Mouse (Mus musculus) heart, embryonic 10.5 days (tissue): ENCODE measurements around the gene Rragc. TPM values are rescaled to one million over a fixed set of nuclear protein-coding genes. Genes with fewer than 3 reads are reported as not detected.
A peak's percentile ranks its signal among the peaks of the same experiment; 100 is the strongest.

Experiments
- DNase-seq: peaks from one replicate; pipeline ENCODE4 v3.0.0-alpha.2; 2017; ENCODE audit warnings: low spot score
- H3K27ac ChIP-seq: fragments of 300-500 bp; sonication (generic); 2 replicates; pipeline ENCODE4 v1.5.1; 2016; ENCODE audit warnings: mild to moderate bottlenecking
- H3K27me3 ChIP-seq: fragments of 300-500 bp; sonication (generic); 2 replicates; pipeline ENCODE4 v1.6.1; 2016; ENCODE audit warnings: mild to moderate bottlenecking; ENCODE audit not compliant: poor library complexity, insufficient read depth, severe bottlenecking
- H3K36me3 ChIP-seq: fragments of 300-500 bp; sonication (generic); 2 replicates; pipeline ENCODE4 v1.6.1; 2016; ENCODE audit warnings: mild to moderate bottlenecking, moderate library complexity
- H3K4me1 ChIP-seq: fragments of 300-500 bp; sonication (generic); 2 replicates; pipeline ENCODE4 v1.6.1; 2016; ENCODE audit warnings: mild to moderate bottlenecking
- H3K4me3 ChIP-seq: fragments of 300-500 bp; sonication (generic); 2 replicates; pipeline ENCODE4 v1.5.1; 2016; ENCODE audit warnings: mild to moderate bottlenecking, moderate library complexity
- H3K9me3 ChIP-seq: fragments of 300-500 bp; sonication (generic); 2 replicates; pipeline ENCODE4 v1.6.1; 2016; ENCODE audit warnings: mild to moderate bottlenecking, moderate library complexity
- WGBS: fragments of 180-500 bp; shearing (Covaris S2); methylation state at CpG from one replicate; pipeline ENCODE4 v1.1.7; 2016; 5-methylcytosine and 5-hydroxymethylcytosine counted together
- polyA plus RNA-seq: library from polyadenylated mRNA; unstranded; fragments of >200 nt; fragmentation: Nextera tagmentation; extraction: Ambion mirVana; gene quantifications from 2 replicates; pipeline ENCODE4 v1.2.1, GENCODE M21; 2016

Gene Rragc
- 37.6 and 40.9 TPM in 2 replicates for polyA plus RNA-seq

- WGBS, result under 1% methylated on average over 49 of the region's 49 CpGs
- peak within 1 kb of the TSS; percentile 98 for H3K4me3 ChIP-seq
- H3K9me3 ChIP-seq, result no peaks in the 10 kb centered on the region
- H3K27ac ChIP-seq, result peak within 1 kb of the TSS; percentile 95
- peak; percentile 100 for DNase-seq
- H3K36me3 ChIP-seq, result peaks cover 38% of the 10 kb centered on the region
- H3K27me3 ChIP-seq, result no peaks in the 10 kb centered on the region
- H3K4me1 ChIP-seq, result peaks cover 24% of the 10 kb centered on the region
Observed at GRCm38 (mm10) chr4:123916748-123917547, at the start of gene Rragc. TSS of gene Rragc (plus strand) at chr4:123917446.

GRCm38 (mm10) chr4:123893726-123894125 lies 23.5 kb upstream of the Rragc start:
- no peak overlapping the region for H3K4me3 ChIP-seq
- H3K9me3 ChIP-seq, result no peaks in the 10 kb centered on the region
- H3K4me1 ChIP-seq, result no peaks in the 10 kb centered on the region
- no peaks in the 10 kb centered on the region; the same call in 1 of the 2 replicates for H3K27me3 ChIP-seq
- 81% methylated on average over 5 of the region's 5 CpGs for WGBS
- H3K27ac ChIP-seq, result no peak overlapping the region
- no peaks in the 10 kb centered on the region for H3K36me3 ChIP-seq
- no peak for DNase-seq

GRCm38 (mm10) chr4:123894295-123894694 lies 23.0 kb upstream of the Rragc start:
- DNase-seq, result no peak
- Histone ChIP-seq H3K9me3 (no peaks in the 10 kb centered on the region), H3K27ac (no peak overlapping the region), H3K4me3 (no peak overlapping the region), H3K4me1 (no peaks in the 10 kb centered on the region), H3K36me3 (no peaks in the 10 kb centered on the region), H3K27me3 (no peaks in the 10 kb centered on the region; the same call in 1 of the 2 replicates)
- 88% methylated on average over 4 of the region's 4 CpGs for WGBS

- Histone ChIP-seq H3K4me3 (no peak overlapping the region), H3K36me3 (no peaks in the 10 kb centered on the region), H3K27me3 (no peaks in the 10 kb centered on the region; the same call in 1 of the 2 replicates), H3K4me1 (no peaks in the 10 kb centered on the region), H3K27ac (no peak overlapping the region), H3K9me3 (no peaks in the 10 kb centered on the region)
- 12% methylated on average over 5 of the region's 5 CpGs for WGBS
- DNase-seq, result no peak
Observed at GRCm38 (mm10) chr4:123898696-123899095, 18.6 kb upstream of the Rragc start.

GRCm38 (mm10) chr4:123903432-123903831 lies 13.8 kb upstream of the Rragc start:
- Histone ChIP-seq H3K9me3 (no peaks in the 10 kb centered on the region), H3K4me1 (peaks cover 10% of the 10 kb centered on the region), H3K4me3 (no peak overlapping the region), H3K36me3 (no peaks in the 10 kb centered on the region), H3K27ac (no peak overlapping the region), H3K27me3 (no peaks in the 10 kb centered on the region)
- no peak for DNase-seq
- WGBS, result 84% methylated on average over 3 of the region's 3 CpGs

GRCm38 (mm10) chr4:123904333-123905125 lies 12.7 kb upstream of the Rragc start, which contains the start of gene Mycbp:
TSS of gene Mycbp (plus strand) at chr4:123904832.
- peaks cover 10% of the 10 kb centered on the region for H3K4me1 ChIP-seq
- H3K36me3 ChIP-seq, result 0 out of 2 replicates have a peak, but pooled peaks cover 3% of the 10 kb centered on the region
- peak; percentile 100 for DNase-seq
- no peaks in the 10 kb centered on the region for H3K27me3 ChIP-seq
- H3K9me3 ChIP-seq, result no peaks in the 10 kb centered on the region
- 1% methylated on average over 49 of the region's 49 CpGs for WGBS
- H3K4me3 ChIP-seq, result peak within 1 kb of the TSS; percentile 90
- peak within 1 kb of the TSS; percentile 89 for H3K27ac ChIP-seq

GRCm38 (mm10) chr4:123905126-123905668 lies 12.0 kb upstream of the Rragc start:
- DNase-seq, result peak; percentile 85
- peaks cover 9% of the 10 kb centered on the region; the same call in 1 of the 2 replicates for H3K36me3 ChIP-seq
- no peaks in the 10 kb centered on the region for H3K9me3 ChIP-seq
- H3K27ac ChIP-seq, result peak overlapping the region; percentile 89
- peak overlapping the region; percentile 90 for H3K4me3 ChIP-seq
- no peaks in the 10 kb centered on the region for H3K27me3 ChIP-seq
- H3K4me1 ChIP-seq, result peaks cover 10% of the 10 kb centered on the region
- WGBS, result under 1% methylated on average over 52 of the region's 53 CpGs

GRCm38 (mm10) chr4:123911503-123911902 lies 5.7 kb upstream of the Rragc start:
- Histone ChIP-seq H3K27me3 (no peaks in the 10 kb centered on the region), H3K4me1 (peaks cover 10% of the 10 kb centered on the region), H3K27ac (no peak overlapping the region), H3K9me3 (no peaks in the 10 kb centered on the region), H3K4me3 (no peak overlapping the region), H3K36me3 (peaks cover 39% of the 10 kb centered on the region)
- no peak for DNase-seq
- 90% methylated on average over 4 of the region's 4 CpGs for WGBS

GRCm38 (mm10) chr4:123912431-123912830 lies 4.8 kb upstream of the Rragc start:
- Histone ChIP-seq H3K36me3 (peaks cover 39% of the 10 kb centered on the region), H3K27ac (no peak overlapping the region), H3K27me3 (no peaks in the 10 kb centered on the region), H3K9me3 (no peaks in the 10 kb centered on the region), H3K4me1 (peaks cover 10% of the 10 kb centered on the region), H3K4me3 (no peak overlapping the region)
- WGBS, result 71% methylated on average over 2 of the region's 2 CpGs
- no peak for DNase-seq

GRCm38 (mm10) chr4:123917548-123918140 lies 398 bp downstream of the Rragc start, which contains the start of gene 4930535I16Rik:
TSS of gene 4930535I16Rik (minus strand) at chr4:123918022.
- Histone ChIP-seq H3K4me1 (peaks cover 24% of the 10 kb centered on the region), H3K9me3 (no peaks in the 10 kb centered on the region), H3K27ac (peak within 1 kb of the TSS; percentile 95), H3K27me3 (no peaks in the 10 kb centered on the region), H3K36me3 (peaks cover 38% of the 10 kb centered on the region), H3K4me3 (peak within 1 kb of the TSS; percentile 98)
- peak; percentile 83 for DNase-seq
- under 1% methylated on average over 61 of the region's 63 CpGs for WGBS

- no peak overlapping the region for H3K27ac ChIP-seq
- DNase-seq, result no peak
- no peaks in the 10 kb centered on the region for H3K27me3 ChIP-seq
- 64% methylated on average over 2 of the region's 2 CpGs for WGBS
- H3K9me3 ChIP-seq, result no peaks in the 10 kb centered on the region
- peaks cover 39% of the 10 kb centered on the region for H3K36me3 ChIP-seq
- H3K4me3 ChIP-seq, result peak overlapping the region; percentile 98
- H3K4me1 ChIP-seq, result peaks cover 24% of the 10 kb centered on the region
Observed at GRCm38 (mm10) chr4:123918851-123919250, 1.6 kb downstream of the Rragc start.

- whole genome bisulfite sequencing, result 95% methylated on average over 4 of the region's 4 CpGs
- H3K36me3 ChIP-seq, result peaks cover 54% of the 10 kb centered on the region
Observed at GRCm38 (mm10) chr4:123921055-123921565, 3.9 kb downstream of the Rragc start.

More at GRCm38 (mm10) chr4:123921055-123921565, 3.9 kb downstream of the Rragc start:
- Histone ChIP-seq H3K27ac (no peak overlapping the region), H3K4me1 (peaks cover 18% of the 10 kb centered on the region), H3K27me3 (no peaks in the 10 kb centered on the region), H3K4me3 (no peak overlapping the region), H3K9me3 (no peaks in the 10 kb centered on the region)
- DNase-seq, result no peak
